Mouse (Mus musculus) cerebellum, adult 2 months (tissue): ENCODE results near the gene Tnfrsf9. TPM values are rescaled to one million over a fixed set of nuclear protein-coding genes. Genes with fewer than 3 reads are reported as not detected.
"Not testable (repeated sequence)": the region's sequence is repeated elsewhere in the genome, so short reads cannot be mapped to it uniquely, and the experiment has no call there.

Experiments used
- DNase-seq, 2 experiments: peaks; one replicate each; pipeline ENCODE4 v3.0.0; 2021
- H3K27ac ChIP-seq: fragments of 200-500 bp; 2 replicates; pipeline ENCODE4 v1.5.1; 2012; ENCODE audit warnings: low read length, control low read depth, inconsistent platforms; ENCODE audit not compliant: insufficient read depth
- H3K27me3 ChIP-seq: fragments of 200-500 bp; 2 replicates; pipeline ENCODE4 v1.6.1; 2012; ENCODE audit warnings: inconsistent platforms, mild to moderate bottlenecking, low read length, moderate library complexity; ENCODE audit not compliant: control insufficient read depth, insufficient read depth
- H3K4me1 ChIP-seq: fragments of 200-500 bp; 2 replicates; pipeline ENCODE4 v1.6.1; 2011; ENCODE audit warnings: low read length; ENCODE audit not compliant: control insufficient read depth, insufficient read depth
- H3K4me3 ChIP-seq: fragments of 200-500 bp; replicated peaks from 2 replicates; pipeline ENCODE3; 2011; ENCODE audit warnings: mild to moderate bottlenecking, low read depth, low read length, control low read depth; ENCODE audit not compliant: insufficient read depth
- CTCF ChIP-seq: fragments of 200-500 bp; IDR thresholded peaks from 2 replicates; pipeline ENCODE4 v1.5.1; 2011; ENCODE audit warnings: low read depth, mild to moderate bottlenecking, control low read depth, low read length, moderate library complexity, borderline replicate concordance; ENCODE audit not compliant: insufficient read depth
- POLR2A ChIP-seq: fragments of 200-500 bp; IDR thresholded peaks from 2 replicates; pipeline ENCODE4 v1.6.1; 2011; ENCODE audit warnings: low read length, control low read depth, borderline replicate concordance; ENCODE audit not compliant: insufficient read depth
- WGBS: fragments of 180-500 bp; shearing (Covaris S2); methylation state at CpG from one replicate; pipeline ENCODE4 v1.1.7; 2018; 5-methylcytosine and 5-hydroxymethylcytosine counted together
- polyA plus RNA-seq: library from polyadenylated mRNA; depleted of rRNA; stranded (reverse); fragments of >200 nt; gene quantifications from 2 replicates; pipeline ENCODE4 v1.2.3, GENCODE M21; 2012

Gene Tnfrsf9
- polyA plus RNA-seq, 1 experiment: 0.64 TPM

DNA sequence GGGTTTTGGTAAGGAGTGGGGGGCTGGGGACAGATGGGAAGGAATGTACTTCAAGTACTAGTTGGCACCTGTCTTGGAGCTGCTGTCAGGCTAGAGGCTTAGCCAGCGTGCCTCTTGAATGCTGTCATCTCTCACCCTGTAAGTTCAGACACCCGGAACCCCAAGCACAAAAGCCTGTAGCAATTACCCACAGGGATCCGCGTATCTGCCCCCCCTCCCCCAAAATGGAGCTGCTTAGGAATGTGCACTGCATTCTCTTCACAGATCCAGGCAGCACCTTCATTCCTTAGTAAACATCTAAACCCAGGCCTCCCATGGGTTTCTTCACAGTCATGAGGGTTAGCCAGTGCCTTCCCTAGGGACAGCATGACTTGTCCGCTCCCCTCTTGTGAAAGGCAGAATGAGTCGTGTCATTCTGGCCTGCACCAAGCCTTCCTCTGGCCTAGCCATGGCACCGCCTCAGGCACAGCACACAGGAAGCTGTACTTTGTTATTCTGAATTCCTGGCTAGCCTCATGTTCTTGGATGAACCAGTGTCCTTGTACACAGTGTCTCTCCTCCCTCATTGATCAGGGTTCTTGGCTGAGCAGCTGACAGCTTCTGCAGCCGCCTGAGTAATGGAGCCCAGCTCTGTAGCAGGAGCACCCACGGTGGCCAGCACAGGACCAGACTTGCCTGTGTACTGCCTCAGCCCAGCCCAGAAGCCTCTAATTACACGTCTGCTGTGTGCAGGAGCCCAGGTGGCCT lies 42.8 kb upstream of the Tnfrsf9 start:
- Histone ChIP-seq H3K4me3 (no peak overlapping the region), H3K4me1 (peaks cover 12% of the 10 kb centered on the region), H3K27ac (peak overlapping the region; percentile 24; the same call in 1 of the 2 replicates), H3K27me3 (no peaks in the 10 kb centered on the region)
- no peak for TF ChIP-seq CTCF
- no peak for TF ChIP-seq POLR2A
- peak in 1 of 2 experiments; percentile 28 for DNase-seq
- 37% methylated on average over 10 of the region's 10 CpGs for WGBS

DNA sequence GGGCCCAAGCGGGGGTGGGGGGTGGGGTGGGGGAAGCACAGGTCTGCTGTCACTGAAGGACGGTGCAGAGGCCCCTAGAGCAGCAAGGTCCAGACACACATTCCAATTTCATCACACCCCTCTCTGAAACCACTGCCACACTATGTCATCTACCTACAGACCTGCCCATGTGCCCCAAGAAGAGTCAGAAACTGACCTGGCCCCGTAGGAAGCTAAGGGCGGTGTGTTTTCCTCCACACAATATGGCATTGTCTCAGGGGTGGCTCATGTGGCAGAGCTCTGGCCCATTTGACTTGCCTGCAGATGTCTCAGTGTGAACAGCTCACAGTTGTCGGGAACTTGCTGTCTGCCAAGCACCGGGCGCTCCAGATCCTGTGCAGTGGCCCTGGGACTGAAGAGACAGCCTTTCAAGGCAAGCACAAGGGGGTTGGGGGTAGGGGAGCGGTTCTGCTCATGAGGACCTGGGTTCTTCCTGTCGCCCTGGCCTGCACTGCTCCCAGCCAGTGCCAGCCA lies 42.2 kb upstream of the Tnfrsf9 start:
- no peak overlapping the region for H3K4me3 ChIP-seq
- H3K27me3 ChIP-seq: no peaks in the 10 kb centered on the region
- WGBS: 28% methylated on average over 9 of the region's 9 CpGs
- H3K27ac ChIP-seq: peak overlapping the region; percentile 13; the same call in 1 of the 2 replicates
- no peak for TF ChIP-seq CTCF
- TF ChIP-seq POLR2A: no peak
- H3K4me1 ChIP-seq: peaks cover 12% of the 10 kb centered on the region
- DNase-seq: peak; percentile 35 to 44

DNA sequence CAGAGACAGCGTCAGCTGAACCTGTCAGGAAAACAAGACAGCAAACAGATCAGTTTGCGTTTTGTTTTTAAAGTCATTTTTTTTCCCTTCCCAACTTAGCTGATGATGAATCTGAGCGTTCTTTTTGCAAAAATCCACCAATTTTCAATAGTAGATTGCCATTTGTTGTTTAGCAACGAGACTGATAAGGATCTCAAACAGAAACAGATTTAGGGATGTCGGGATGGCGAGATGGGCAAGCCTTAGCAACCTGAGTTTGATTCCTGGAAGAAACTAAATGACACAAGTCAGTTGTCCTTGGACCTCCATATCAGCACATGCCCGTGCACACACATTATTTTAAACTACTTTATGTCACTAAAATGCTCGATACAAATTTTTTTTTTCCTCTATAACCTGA lies 41.7 kb upstream of the Tnfrsf9 start:
- H3K4me3 ChIP-seq: no peak overlapping the region
- 84% methylated on average over 8 of the region's 8 CpGs for WGBS
- peak overlapping the region; percentile 13; the same call in 1 of the 2 replicates for H3K27ac ChIP-seq
- no peaks in the 10 kb centered on the region for H3K27me3 ChIP-seq
- no peak for TF ChIP-seq CTCF
- TF ChIP-seq POLR2A: no peak
- peaks cover 12% of the 10 kb centered on the region for H3K4me1 ChIP-seq
- no peak for DNase-seq

GRCm38 (mm10) chr4:150874416-150874815 lies 39.9 kb upstream of the Tnfrsf9 start:
- WGBS: 76% methylated on average over 4 of the region's 4 CpGs
- H3K4me1 ChIP-seq: peaks cover 12% of the 10 kb centered on the region
- not testable (repeated sequence) for H3K27ac ChIP-seq, H3K4me3 ChIP-seq, H3K27me3 ChIP-seq, DNase-seq

DNA sequence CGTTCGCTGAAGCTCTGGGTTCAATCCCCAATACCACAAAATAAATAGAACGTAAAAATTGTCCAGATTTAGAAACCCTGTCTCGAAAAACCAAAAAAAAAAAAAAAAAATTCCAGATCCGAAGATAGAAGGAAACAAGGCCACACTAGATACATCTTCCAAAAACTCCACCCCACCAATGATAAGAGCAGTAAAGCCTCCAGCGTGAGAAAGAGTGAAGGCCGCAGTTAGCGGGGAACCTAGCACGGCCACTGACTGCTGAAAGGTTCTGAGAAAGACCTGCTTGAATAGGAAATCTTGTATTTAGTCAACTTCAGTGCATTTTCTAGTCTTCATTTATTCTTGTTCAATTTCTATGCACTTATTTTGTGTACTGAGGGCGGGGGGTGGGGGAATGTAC lies 39.0 kb upstream of the Tnfrsf9 start:
- H3K27ac ChIP-seq: no peak overlapping the region
- no peaks in the 10 kb centered on the region for H3K27me3 ChIP-seq
- 87% methylated on average over 10 of the region's 10 CpGs for WGBS
- peaks cover 12% of the 10 kb centered on the region for H3K4me1 ChIP-seq
- no peak overlapping the region for H3K4me3 ChIP-seq
- no peak for TF ChIP-seq POLR2A
- no peak for TF ChIP-seq CTCF
- no peak for DNase-seq

GRCm38 (mm10) chr4:150879631-150880030 lies 34.7 kb upstream of the Tnfrsf9 start:
- no peaks in the 10 kb centered on the region for H3K27me3 ChIP-seq
- TF ChIP-seq POLR2A: no peak
- no peak for TF ChIP-seq CTCF
- H3K4me1 ChIP-seq: no peaks in the 10 kb centered on the region
- no peak for DNase-seq
- H3K27ac ChIP-seq: no peak overlapping the region
- WGBS: 98% methylated on average over 22 of the region's 22 CpGs
- no peak overlapping the region for H3K4me3 ChIP-seq

DNA sequence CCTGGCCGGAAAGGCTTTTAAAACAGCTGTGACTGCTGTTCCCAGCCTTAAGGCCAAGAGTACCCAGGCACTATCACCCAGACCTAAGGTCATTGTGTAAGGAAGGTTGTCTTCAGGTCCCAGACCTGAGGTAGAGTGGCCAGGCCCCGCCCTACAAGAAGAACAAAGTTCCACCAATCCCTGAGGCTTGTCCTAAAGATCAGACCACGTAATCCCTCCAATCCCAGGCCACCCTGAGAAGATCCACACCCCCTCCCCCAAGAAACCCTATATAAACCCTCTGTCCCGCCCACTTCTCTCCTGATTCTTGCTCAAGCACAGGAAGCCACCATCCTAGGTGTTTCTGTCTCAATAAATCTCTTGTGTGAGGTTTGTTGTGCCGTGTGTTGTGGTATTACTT lies 34.0 kb upstream of the Tnfrsf9 start:
- no peak for DNase-seq
- Histone ChIP-seq H3K27ac (no peak overlapping the region), H3K4me1 (no peaks in the 10 kb centered on the region), H3K27me3 (no peaks in the 10 kb centered on the region), H3K4me3 (no peak overlapping the region)
- WGBS: 84% methylated on average over 5 of the region's 5 CpGs
- TF ChIP-seq POLR2A (no peak), CTCF (no peak)

GRCm38 (mm10) chr4:150882632-150883031 lies 31.7 kb upstream of the Tnfrsf9 start:
- Histone ChIP-seq H3K4me1 (no peaks in the 10 kb centered on the region), H3K27ac (no peak overlapping the region), H3K27me3 (no peaks in the 10 kb centered on the region), H3K4me3 (no peak overlapping the region)
- TF ChIP-seq CTCF (no peak), POLR2A (no peak)
- DNase-seq: no peak
- 90% methylated on average over 5 of the region's 5 CpGs for WGBS
